8 mouse cellular contexts compared by ENCODE assay signal in genomic region chr10:99524273-99525212, GRCm38 (mm10).
A peak's percentile ranks its signal among the peaks of the same experiment; 100 is the strongest.
DNase-seq lines count a peak whose midpoint lies in the region.

No protein-coding gene starts in this region.

- peak; percentile 10 for DNase-seq in urinary bladder, postnatal 14 days (ENCODE audit: low spot score)
- DNase-seq in urinary bladder, adult 18-20 months (ENCODE audit: low spot score in 2 of 2), result no peak
- peak; percentile 9 to 30 for DNase-seq in heart, adult 9 months (ENCODE audit: low spot score in 2 of 2)
- peak; percentile 72 to 77 for DNase-seq in kidney, postnatal 4 days
- peak; percentile 24 for DNase-seq in lung, postnatal 14 days
- peak; percentile 28 for DNase-seq in right cerebral cortex, postnatal 4 days
- DNase-seq in gastrocnemius, postnatal 10 days, result no peak
- DNase-seq in thymus, postnatal 25 days, result no peak

Comparison
In these comparisons a context has a peak if more than half of its experiments do, and no peak if none do; other contexts are left out.
1. DNase-seq: peak in urinary bladder, postnatal 14 days (single experiment), heart, adult 9 months (2 of 2), kidney, postnatal 4 days (2 of 2), lung, postnatal 14 days (single experiment) and right cerebral cortex, postnatal 4 days (single experiment); none in urinary bladder, adult 18-20 months (0 of 2), gastrocnemius, postnatal 10 days (single experiment) and thymus, postnatal 25 days (single experiment).